34 mouse cellular contexts compared by ENCODE assay signal in the genomic region with DNA sequence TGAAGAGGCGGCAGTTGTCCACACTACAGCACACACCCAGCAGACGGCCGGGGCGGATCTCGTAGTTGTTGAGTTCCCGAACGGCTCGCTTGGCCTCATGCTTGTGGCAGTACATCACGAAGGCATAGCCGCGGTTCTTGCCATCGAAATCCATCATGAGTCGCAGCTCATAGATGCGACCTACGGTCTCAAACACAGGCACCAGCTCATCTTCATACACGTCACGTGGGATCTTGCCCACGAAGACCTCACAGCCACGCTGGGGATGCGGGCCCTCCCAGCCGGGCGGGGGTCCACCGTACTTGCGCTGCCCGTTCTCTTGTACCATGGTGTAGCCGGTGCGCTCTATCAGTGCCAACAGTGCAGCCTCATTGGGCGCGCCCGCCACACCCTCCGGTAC. TPM values are rescaled to one million over a fixed set of nuclear protein-coding genes. Genes with fewer than 3 reads are reported as not detected.
"Had no signal": no experiment of that assay in that cellular context is flagged by ENCODE, and none has a peak within 500 bp of the region (broad histone marks: within the 10 kb centered on the region; RNA-seq: fewer than 3 reads in every experiment).

No protein-coding gene starts in this region.

- DNase-seq: gastrocnemius, postnatal 14 days; gastrocnemius, postnatal 36 days; heart, adult 18-20 months; heart, postnatal 14 days; heart, postnatal 36 days; kidney, adult 11 months; kidney, adult 2 months; kidney, adult 9 months; kidney, postnatal 14 days; kidney, postnatal 36 days; layer of hippocampus, adult 9-11 months; layer of hippocampus, postnatal 36 days; left cerebral cortex, postnatal 4 days had no signal

- H3K36me3 ChIP-seq: heart, embryonic 12.5 days; hindbrain, embryonic 15.5 days had no signal

- H3K9ac ChIP-seq: heart, embryonic 12.5 days; hindbrain, embryonic 13.5 days; hindbrain, embryonic 15.5 days; kidney, embryonic 15.5 days; limb, embryonic 13.5 days; limb, embryonic 15.5 days; liver, embryonic 12.5 days had no signal

- ATAC-seq: hindbrain, postnatal 0 days; liver, embryonic 12.5 days had no signal

- H3K27ac ChIP-seq: heart, embryonic 10.5 days; hindbrain, embryonic 13.5 days; hindbrain, embryonic 15.5 days; hindbrain, postnatal 0 days; kidney, embryonic 15.5 days; kidney, postnatal 0 days; limb, embryonic 13.5 days; limb, embryonic 15.5 days; liver, embryonic 12.5 days had no signal

- H3K27me3 ChIP-seq: heart, embryonic 12.5 days; hindbrain, embryonic 13.5 days; hindbrain, embryonic 15.5 days; kidney, embryonic 15.5 days; limb, embryonic 13.5 days; limb, embryonic 15.5 days; liver, embryonic 12.5 days had no signal

- H3K4me3 ChIP-seq: heart, embryonic 10.5 days; heart, embryonic 12.5 days; hindbrain, embryonic 13.5 days; hindbrain, embryonic 15.5 days; kidney, embryonic 15.5 days; limb, embryonic 13.5 days; limb, embryonic 15.5 days; liver, embryonic 12.5 days had no signal

- H3K4me2 ChIP-seq: heart, embryonic 12.5 days; hindbrain, embryonic 13.5 days; hindbrain, embryonic 15.5 days; kidney, embryonic 15.5 days; limb, embryonic 13.5 days; limb, embryonic 15.5 days; liver, embryonic 12.5 days had no signal

- H3K4me1 ChIP-seq: heart, embryonic 10.5 days; heart, embryonic 12.5 days; hindbrain, embryonic 13.5 days; hindbrain, embryonic 15.5 days; kidney, embryonic 15.5 days; limb, embryonic 13.5 days; limb, embryonic 15.5 days had no signal

RNA-seq across cellular contexts. Expression of a gene that starts 22.7 kb away (rescaled TPM):
- total RNA-seq: gastrocnemius, adult 18-20 months; gastrocnemius, postnatal 36 days; heart, adult 18-20 months; heart, adult 8-10 months; heart, postnatal 14 days; heart, postnatal 36 days; hematopoietic stem cell, adult 5-6 weeks; hindbrain, postnatal 0 days; layer of hippocampus, adult 18-20 months; layer of hippocampus, adult 8-10 months; layer of hippocampus, postnatal 36 days; left cerebral cortex, adult 18-20 months; left cerebral cortex, adult 8-10 months; left cerebral cortex, postnatal 10 days; left cerebral cortex, postnatal 25 days; left cerebral cortex, postnatal 4 days had no signal
- polyA plus RNA-seq: hindbrain, embryonic 15.5 days; hindbrain, postnatal 0 days; limb, embryonic 11.5 days; limb, embryonic 13.5 days; liver, adult 2 months had no signal
